Mouse (Mus musculus) kidney, postnatal 10 days (tissue): ENCODE data around the gene Itm2c.

Experiments
- DNase-seq: peaks from one replicate; pipeline ENCODE4 v3.0.0; 2021; ENCODE audit warnings: mixed read lengths

The Itm2c gene

GRCm38 (mm10) chr1:85935148-85935852 lies 41.2 kb downstream of the Itm2c start:
- peak; percentile 72 for DNase-seq

- DNase-seq, result no peak
Observed at GRCm38 (mm10) chr1:85936265-85936664, 42.2 kb downstream of the Itm2c start.

GRCm38 (mm10) chr1:85937323-85937722 lies 43.2 kb downstream of the Itm2c start:
- no peak for DNase-seq

- no peak for DNase-seq
Observed at GRCm38 (mm10) chr1:85942318-85942717, 48.2 kb downstream of the Itm2c start.

- no peak for DNase-seq
Observed at GRCm38 (mm10) chr1:85949085-85949684, 55.1 kb downstream of the Itm2c start.

- DNase-seq, result no peak
Observed at GRCm38 (mm10) chr1:85955150-85955549, 61.1 kb downstream of the Itm2c start.

GRCm38 (mm10) chr1:85957290-85957689 lies 63.2 kb downstream of the Itm2c start:
- DNase-seq, result no peak

- no peak for DNase-seq
Observed at GRCm38 (mm10) chr1:85957942-85958619, 64.0 kb downstream of the Itm2c start.
